Mouse (Mus musculus) thymus, adult 18-20 months (tissue): Measurements from ENCODE around the gene Tbx15.
"Not testable (repeated sequence)": the region's sequence is repeated elsewhere in the genome, so short reads cannot be mapped to it uniquely, and the experiment has no call there.

ENCODE experiments used
- DNase-seq, 2 experiments: peaks; one replicate each; pipeline ENCODE4 v3.0.0; 2022; ENCODE audit warnings: mixed read lengths in 2 of 2

Gene Tbx15

GRCm38 (mm10) chr3:99277973-99278580 lies 37.9 kb downstream of the Tbx15 start:
- DNase-seq = no peak

GRCm38 (mm10) chr3:99279718-99280117 lies 39.5 kb downstream of the Tbx15 start:
- DNase-seq = no peak

- DNase-seq = no peak
Observed at GRCm38 (mm10) chr3:99281453-99281852, 41.3 kb downstream of the Tbx15 start.

- DNase-seq = no peak
Observed at GRCm38 (mm10) chr3:99288302-99288701, 48.1 kb downstream of the Tbx15 start.

GRCm38 (mm10) chr3:99290064-99290702 lies 50.0 kb downstream of the Tbx15 start:
- DNase-seq = no peak

GRCm38 (mm10) chr3:99290878-99291277 lies 50.7 kb downstream of the Tbx15 start:
- DNase-seq = no peak

- DNase-seq = no peak
Observed at GRCm38 (mm10) chr3:99291386-99291785, 51.2 kb downstream of the Tbx15 start.

- no peak for DNase-seq
Observed at GRCm38 (mm10) chr3:99292531-99292931, 52.4 kb downstream of the Tbx15 start.

GRCm38 (mm10) chr3:99294209-99294608 lies 54.0 kb downstream of the Tbx15 start:
- DNase-seq = not testable (repeated sequence)

GRCm38 (mm10) chr3:99295301-99295700 lies 55.1 kb downstream of the Tbx15 start:
- no peak for DNase-seq

GRCm38 (mm10) chr3:99296186-99296585 lies 56.0 kb downstream of the Tbx15 start:
- DNase-seq = no peak

GRCm38 (mm10) chr3:99300846-99301245 lies 60.7 kb downstream of the Tbx15 start:
- no peak for DNase-seq

- DNase-seq = no peak
Observed at GRCm38 (mm10) chr3:99310877-99311276, 70.7 kb downstream of the Tbx15 start.

- no peak for DNase-seq
Observed at GRCm38 (mm10) chr3:99311943-99312635, 71.9 kb downstream of the Tbx15 start.

GRCm38 (mm10) chr3:99322345-99322744 lies 82.2 kb downstream of the Tbx15 start:
- no peak for DNase-seq

GRCm38 (mm10) chr3:99329316-99329715 lies 89.1 kb downstream of the Tbx15 start:
- no peak for DNase-seq

- DNase-seq = no peak
Observed at GRCm38 (mm10) chr3:99331086-99331485, 90.9 kb downstream of the Tbx15 start.

- no peak for DNase-seq
Observed at GRCm38 (mm10) chr3:99336866-99337265, 96.7 kb downstream of the Tbx15 start.

GRCm38 (mm10) chr3:99338756-99339155 lies 98.6 kb downstream of the Tbx15 start:
- DNase-seq = no peak

- DNase-seq = no peak
Observed at GRCm38 (mm10) chr3:99340021-99340420, 99.8 kb downstream of the Tbx15 start.

- DNase-seq = no peak
Observed at GRCm38 (mm10) chr3:99379616-99380250, 139.6 kb downstream of the Tbx15 start.

GRCm38 (mm10) chr3:99387127-99387526 lies 146.9 kb downstream of the Tbx15 start:
- no peak for DNase-seq
